Mouse (Mus musculus) hindbrain, postnatal 0 days (tissue): Measurements from ENCODE around the gene Mlip. TPM values are rescaled to one million over a fixed set of nuclear protein-coding genes. Genes with fewer than 3 reads are reported as not detected.
A peak's percentile ranks its signal among the peaks of the same experiment; 100 is the strongest.

Experiments
- ATAC-seq: fragments of 200-750 bp; cut with Nextera tagmentation; 2 replicates; pipeline ENCODE4 v1.8.0; 2017; ENCODE audit warnings: mild to moderate bottlenecking, moderate TSS enrichment, moderate library complexity
- DNase-seq: peaks from one replicate; pipeline ENCODE4 v3.0.0-alpha.2; 2015; ENCODE audit warnings: low spot score
- H3K27ac ChIP-seq: fragments of 300-500 bp; sonication (generic); 2 replicates; pipeline ENCODE4 v1.5.1; 2014; ENCODE audit warnings: mild to moderate bottlenecking
- H3K27me3 ChIP-seq: fragments of 300-500 bp; sonication (generic); 2 replicates; pipeline ENCODE4 v1.6.1; 2014; ENCODE audit warnings: low read length, mixed read lengths; ENCODE audit not compliant: insufficient read depth
- H3K36me3 ChIP-seq: fragments of 300-500 bp; sonication (generic); 2 replicates; pipeline ENCODE4 v1.6.1; 2014; ENCODE audit warnings: low read length, mixed read lengths; ENCODE audit not compliant: insufficient read depth
- H3K4me1 ChIP-seq: fragments of 300-500 bp; sonication (generic); 2 replicates; pipeline ENCODE4 v1.6.1; 2014; ENCODE audit warnings: antibody characterized with exemption, low read length, mixed read lengths; ENCODE audit not compliant: insufficient read depth
- H3K4me2 ChIP-seq: fragments of 300-500 bp; sonication (generic); 2 replicates; pipeline ENCODE4 v1.6.1; 2014; ENCODE audit warnings: low read depth, mild to moderate bottlenecking, low read length, moderate library complexity, mixed read lengths
- H3K4me3 ChIP-seq: fragments of 300-500 bp; sonication (generic); 2 replicates; pipeline ENCODE4 v1.5.1; 2014; ENCODE audit warnings: low read length
- H3K9ac ChIP-seq: fragments of 300-500 bp; sonication (generic); replicated peaks from 2 replicates; pipeline ENCODE4 v1.6.1; 2014; ENCODE audit warnings: mild to moderate bottlenecking, low read length, moderate library complexity, mixed read lengths
- H3K9me3 ChIP-seq: fragments of 300-500 bp; sonication (generic); 2 replicates; pipeline ENCODE4 v1.6.1; 2016; ENCODE audit warnings: low read length, mixed read lengths
- CTCF ChIP-seq: IDR thresholded peaks from 2 replicates; pipeline ENCODE4 v1.5.1; 2016; ENCODE audit warnings: antibody characterized with exemption, control low read depth, low read depth
- WGBS: fragments of 180-500 bp; shearing (Covaris S2); extraction: QIAGEN DNeasy Blood & Tissue Kit; methylation state at CpG from one replicate; pipeline ENCODE4 v1.1.7; 2014; 5-methylcytosine and 5-hydroxymethylcytosine counted together
- polyA plus RNA-seq: library from polyadenylated mRNA; unstranded; fragments of >200 nt; fragmentation: Nextera tagmentation; extraction: Ambion mirVana; gene quantifications from 2 replicates; pipeline ENCODE4 v1.2.1, GENCODE M21; 2015
- total RNA-seq: library from RNA; depleted of rRNA; stranded (reverse); fragments of >200 nt; gene quantifications from 2 replicates; pipeline ENCODE4 v1.2.3, GENCODE M21; 2014

Gene Mlip
- total and polyA plus RNA-seq, 2 experiments from 2014 or later, result 2.1 to 2.5 TPM

DNA sequence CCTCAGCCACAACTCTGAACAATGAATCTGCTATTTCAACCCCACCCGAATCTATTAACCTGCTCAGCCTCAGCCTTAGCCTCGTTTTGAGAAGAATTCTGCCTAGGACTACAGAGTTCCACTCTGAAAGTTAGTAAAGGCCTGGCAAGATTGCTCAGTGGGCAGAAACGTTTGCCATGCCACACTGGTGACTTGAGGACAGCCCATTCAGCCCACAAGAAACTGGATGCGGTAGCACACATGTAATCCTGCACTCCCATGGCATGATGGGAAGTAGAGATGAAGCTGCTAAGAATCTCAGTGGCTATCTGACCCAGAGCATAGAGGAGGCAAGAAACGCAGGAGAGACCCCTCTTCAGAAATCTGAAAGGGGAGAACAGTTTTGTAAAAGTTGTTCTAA lies 73.4 kb downstream of the Mlip start:
- Histone ChIP-seq H3K9me3 (no peaks in the 10 kb centered on the region), H3K27ac (no peak overlapping the region), H3K4me2 (no peak overlapping the region), H3K4me1 (0 out of 2 replicates have a peak, but pooled peaks cover 3% of the 10 kb centered on the region), H3K27me3 (no peaks in the 10 kb centered on the region), H3K9ac (no peak overlapping the region), H3K36me3 (no peaks in the 10 kb centered on the region), H3K4me3 (no peak overlapping the region)
- DNase-seq (no peak), ATAC-seq (no peak)
- WGBS, result 78% methylated on average over 5 of the region's 5 CpGs
- no peak for TF ChIP-seq CTCF

GRCm38 (mm10) chr9:77278055-77278454 lies 74.7 kb downstream of the Mlip start:
- TF ChIP-seq CTCF, result no peak
- no peaks in the 10 kb centered on the region for H3K36me3 ChIP-seq
- ATAC-seq (no peak), DNase-seq (no peak)
- no peak overlapping the region for H3K27ac ChIP-seq
- H3K4me3 ChIP-seq, result no peak overlapping the region
- H3K27me3 ChIP-seq, result no peaks in the 10 kb centered on the region
- H3K9ac ChIP-seq, result no peak overlapping the region
- no peaks in the 10 kb centered on the region for H3K9me3 ChIP-seq
- 0 out of 2 replicates have a peak, but pooled peaks cover 3% of the 10 kb centered on the region for H3K4me1 ChIP-seq
- H3K4me2 ChIP-seq, result no peak overlapping the region
- 52% methylated on average over 3 of the region's 3 CpGs for WGBS

- TF ChIP-seq CTCF, result no peak
- WGBS, result 62% methylated on average over 5 of the region's 5 CpGs
Observed at GRCm38 (mm10) chr9:77277270-77277669, 75.5 kb downstream of the Mlip start.

DNA sequence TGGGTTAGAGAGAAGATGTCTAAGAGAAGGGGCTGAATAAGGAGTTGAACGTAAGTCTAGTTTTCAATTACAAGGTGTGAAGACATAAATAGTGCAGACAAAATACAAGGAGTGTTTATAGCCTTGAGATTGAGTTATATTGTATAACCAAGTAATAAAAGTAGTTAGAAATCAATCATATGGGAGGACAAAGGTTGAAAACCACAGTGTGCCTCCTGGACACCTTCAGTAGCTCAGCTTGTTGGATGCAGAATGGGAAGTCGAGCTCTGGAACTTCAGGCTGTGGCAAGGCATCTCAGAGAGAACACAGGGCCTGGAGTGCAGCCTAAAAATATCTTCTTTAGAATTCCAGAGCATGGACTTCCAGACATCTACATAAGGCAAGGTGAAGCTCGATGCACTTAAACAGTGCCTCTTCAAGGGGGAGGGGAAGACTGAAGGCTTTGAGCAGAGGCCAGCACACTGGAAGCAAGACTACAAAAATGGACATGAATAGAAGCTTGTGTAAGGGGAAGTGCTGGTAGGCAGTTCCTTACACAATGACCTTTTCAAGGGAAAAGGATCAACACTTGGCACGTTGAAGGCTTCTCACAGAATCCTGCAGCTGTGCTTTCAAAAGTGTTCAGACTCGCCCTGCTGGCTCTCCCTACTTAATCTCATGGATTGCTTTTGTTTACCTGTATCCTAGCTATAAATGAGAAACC lies 76.2 kb downstream of the Mlip start:
- H3K27ac ChIP-seq, result no peak overlapping the region
- H3K4me2 ChIP-seq, result no peak overlapping the region
- peak; percentile 75 for ATAC-seq

More at GRCm38 (mm10) chr9:77277270-77277669, 75.5 kb downstream of the Mlip start:
- Histone ChIP-seq H3K9me3 (no peaks in the 10 kb centered on the region), H3K27ac (no peak overlapping the region), H3K4me2 (no peak overlapping the region), H3K4me3 (no peak overlapping the region), H3K4me1 (0 out of 2 replicates have a peak, but pooled peaks cover 3% of the 10 kb centered on the region), H3K9ac (no peak overlapping the region), H3K27me3 (no peaks in the 10 kb centered on the region), H3K36me3 (no peaks in the 10 kb centered on the region)
- DNase-seq (no peak), ATAC-seq (no peak)

DNA sequence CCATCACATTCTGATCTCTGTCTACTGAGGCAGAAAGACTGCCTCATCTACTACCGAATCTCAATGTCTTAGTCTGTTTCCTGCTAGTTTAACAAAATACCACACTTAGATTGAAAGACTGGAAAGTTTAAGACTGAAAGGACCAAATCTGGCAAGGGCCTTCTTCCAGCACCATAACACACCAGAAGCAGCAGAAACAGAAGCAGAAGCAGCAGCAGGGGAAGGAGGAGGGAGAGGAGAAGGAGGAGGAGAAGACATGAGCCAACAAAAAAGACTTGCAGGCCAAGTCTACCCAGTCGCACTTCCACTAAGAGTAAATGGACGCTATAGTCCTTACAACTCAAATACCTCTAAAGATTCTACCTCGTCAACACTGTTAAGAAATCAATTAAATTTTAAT lies 80.0 kb downstream of the Mlip start:
- no peaks in the 10 kb centered on the region for H3K9me3 ChIP-seq
- 89% methylated on average over 4 of the region's 4 CpGs for WGBS

More for the DNA sequence above, 76.2 kb downstream of the Mlip start:
- TF ChIP-seq CTCF, result no peak
- Histone ChIP-seq H3K36me3 (no peaks in the 10 kb centered on the region), H3K9me3 (no peaks in the 10 kb centered on the region), H3K4me3 (no peak overlapping the region), H3K9ac (no peak overlapping the region), H3K27me3 (no peaks in the 10 kb centered on the region), H3K4me1 (0 out of 2 replicates have a peak, but pooled peaks cover 3% of the 10 kb centered on the region)
- WGBS, result 41% methylated on average over 5 of the region's 5 CpGs
- peak; percentile 56 for DNase-seq

DNA sequence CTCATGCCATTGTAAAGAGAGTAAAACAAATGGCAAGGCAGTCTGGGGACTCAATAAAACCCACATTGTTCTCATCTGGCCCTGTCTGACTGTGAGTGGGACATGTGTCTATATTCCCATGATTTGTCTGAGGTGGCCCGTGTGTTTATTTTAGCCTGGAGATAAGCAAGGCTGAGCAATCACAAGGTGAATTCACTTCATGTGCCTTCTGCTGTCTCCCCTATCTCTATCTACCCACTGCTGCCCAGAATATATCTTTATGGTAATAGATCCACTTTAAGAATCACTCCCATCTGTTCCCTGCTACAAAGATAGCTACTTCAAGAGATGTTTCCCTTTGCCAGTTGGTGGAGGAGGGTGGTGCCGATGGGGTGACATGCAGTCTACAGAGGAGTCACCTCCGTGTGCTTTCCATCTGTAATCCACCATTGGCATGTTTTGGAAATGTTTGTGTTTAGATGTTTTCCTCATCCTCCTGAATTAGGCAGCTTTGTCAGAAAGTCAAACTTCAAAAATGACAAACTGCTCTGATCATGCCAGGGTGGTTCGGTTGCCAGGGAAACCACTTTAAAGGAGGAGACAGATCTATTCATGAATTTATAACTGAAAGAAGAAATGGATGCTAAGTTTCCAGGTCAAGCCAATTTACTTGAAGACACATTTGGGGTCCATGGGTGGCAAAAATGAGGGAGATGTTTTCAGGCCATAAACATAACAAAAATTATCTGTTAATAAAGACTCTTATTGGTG lies 87.3 kb downstream of the Mlip start:
- H3K27me3 ChIP-seq, result no peaks in the 10 kb centered on the region
- DNase-seq (no peak), ATAC-seq (peak; percentile 56; the same call in 1 of the 2 replicates)
- H3K4me2 ChIP-seq, result no peak overlapping the region
- H3K9me3 ChIP-seq, result no peaks in the 10 kb centered on the region
- no peak for TF ChIP-seq CTCF
- no peak overlapping the region for H3K4me3 ChIP-seq
- no peak overlapping the region for H3K27ac ChIP-seq
- H3K9ac ChIP-seq, result no peak overlapping the region
- 0 out of 2 replicates have a peak, but pooled peaks cover 3% of the 10 kb centered on the region for H3K4me1 ChIP-seq
- WGBS, result 70% methylated on average over 4 of the region's 4 CpGs
- no peaks in the 10 kb centered on the region for H3K36me3 ChIP-seq

More for the DNA sequence above, 80.0 kb downstream of the Mlip start:
- Histone ChIP-seq H3K36me3 (no peaks in the 10 kb centered on the region), H3K27ac (no peak overlapping the region), H3K4me2 (no peak overlapping the region), H3K9ac (no peak overlapping the region), H3K4me1 (0 out of 2 replicates have a peak, but pooled peaks cover 3% of the 10 kb centered on the region), H3K27me3 (no peaks in the 10 kb centered on the region), H3K4me3 (no peak overlapping the region)
- DNase-seq (no peak), ATAC-seq (no peak)
- no peak for TF ChIP-seq CTCF
